Mouse (Mus musculus) bone marrow, adult 2 months (tissue): Measurements from ENCODE around the gene Adra2b.

Experiments used
- CTCF ChIP-seq: fragments of 200-500 bp; IDR thresholded peaks from 2 replicates; pipeline ENCODE4 v1.5.1; 2011; ENCODE audit warnings: low read length, control low read depth; ENCODE audit not compliant: control insufficient read depth, insufficient read depth
- POLR2A ChIP-seq: fragments of 200-500 bp; IDR thresholded peaks from 2 replicates; pipeline ENCODE4 v1.6.1; 2011; ENCODE audit warnings: low read depth, mild to moderate bottlenecking, control low read depth, low read length, borderline replicate concordance; ENCODE audit not compliant: control insufficient read depth

DNA sequence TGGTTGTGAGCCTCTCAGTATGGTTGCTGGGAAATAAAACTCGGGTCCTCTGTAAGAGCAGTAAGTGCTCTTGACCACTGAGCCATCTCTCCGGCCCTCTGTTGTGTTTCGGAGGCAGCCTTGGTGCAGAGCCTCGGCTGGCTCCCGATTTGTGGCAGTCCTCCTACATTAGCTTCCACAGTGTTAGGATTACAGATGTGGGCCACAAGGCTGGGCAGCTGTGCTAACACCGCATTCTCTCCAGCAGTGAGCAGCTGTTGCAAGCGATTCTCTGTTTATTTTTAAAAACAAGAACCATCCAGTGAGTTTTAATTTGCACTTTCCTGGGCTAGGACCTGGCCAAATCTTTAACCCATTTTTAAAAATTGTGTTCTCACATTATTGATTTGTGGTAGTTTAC, 20.9 kb downstream of the Adra2b start:
- no peak for TF ChIP-seq CTCF
- no peak for TF ChIP-seq POLR2A
